Mouse (Mus musculus) neural tube, embryonic 15.5 days (tissue): ENCODE data around the gene Pet117. TPM values are rescaled to one million over a fixed set of nuclear protein-coding genes. Genes with fewer than 3 reads are reported as not detected.

Experiments used
- polyA plus RNA-seq: library from polyadenylated mRNA; unstranded; fragments of >200 nt; fragmentation: Nextera tagmentation; extraction: Ambion mirVana; gene quantifications from 2 replicates; pipeline ENCODE4 v1.2.1, GENCODE M21; 2015

Pet117 gene
- polyA plus RNA-seq, 1 experiment from 2014 or later, result 1.4 TPM

Other genes with a start within 250 kb of the Pet117 start
- gene Mgme1, start 98.3 kb upstream of the Pet117 start, polyA plus RNA-seq, result 13.3 and 15.5 TPM in 2 replicates
- 74.4 and 93.8 TPM in 2 replicates for gene Snx5, start 98.1 kb upstream of the Pet117 start, polyA plus RNA-seq
- 0.11 TPM in 1 of 2 replicates, not detected in the other for gene Ovol2, start 36.9 kb upstream of the Pet117 start, polyA plus RNA-seq
- gene Kat14, start within 50 bp of the Pet117 start, polyA plus RNA-seq, result 24.3 and 25.6 TPM in 2 replicates
- 17.2 and 17.5 TPM in 2 replicates for gene Dzank1, start 158.4 kb downstream of the Pet117 start, polyA plus RNA-seq
- gene Polr3f, start 158.7 kb downstream of the Pet117 start, polyA plus RNA-seq, result 22.5 and 23.2 TPM in 2 replicates
- 49.4 and 50.1 TPM in 2 replicates for gene Rbbp9, start 181.9 kb downstream of the Pet117 start, polyA plus RNA-seq
- gene Sec23b, start 187.2 kb downstream of the Pet117 start, polyA plus RNA-seq, result 61.2 and 66.0 TPM in 2 replicates
- 62.7 and 82.4 TPM in 2 replicates for gene Smim26, start 225.1 kb downstream of the Pet117 start, polyA plus RNA-seq
- 121 and 137 TPM in 2 replicates for gene Dtd1, start 230.9 kb downstream of the Pet117 start, polyA plus RNA-seq